Mouse (Mus musculus): Measurements from ENCODE around the gene Mrpl45.
"Not testable (repeated sequence)": the region's sequence is repeated elsewhere in the genome, so short reads cannot be mapped to it uniquely, and the experiment has no call there.

The Mrpl45 gene

GRCm38 (mm10) chr11:97299939-97300338 is 15.6 kb upstream of the Mrpl45 start:
- no peak for DNase-seq

DNA sequence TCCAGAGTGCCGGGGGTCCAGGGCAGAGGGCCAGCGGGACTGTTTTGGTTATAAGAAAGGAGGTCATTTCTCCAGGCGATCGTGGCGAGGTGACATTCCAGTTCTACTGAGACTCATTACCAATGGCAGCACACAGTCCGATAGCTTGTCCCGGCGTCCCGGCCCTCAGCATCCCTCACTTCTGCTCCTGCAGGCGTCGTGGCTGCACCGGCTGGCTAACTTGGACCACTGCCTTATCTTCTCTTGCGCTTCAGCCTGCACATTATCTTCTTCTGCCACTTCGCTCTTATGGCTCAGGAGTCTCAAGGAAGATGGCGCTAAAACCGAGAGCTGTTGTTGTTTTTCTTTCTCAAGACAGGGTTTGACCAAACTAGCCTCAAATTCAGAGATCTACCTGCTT is 14.1 kb upstream of the Mrpl45 start:
- DNase-seq: no peak

- peak; percentile 94 for DNase-seq
Measured at GRCm38 (mm10) chr11:97302231-97302781, 13.2 kb upstream of the Mrpl45 start.

- no peak for DNase-seq
Measured at GRCm38 (mm10) chr11:97304631-97305030, 10.9 kb upstream of the Mrpl45 start.

DNA sequence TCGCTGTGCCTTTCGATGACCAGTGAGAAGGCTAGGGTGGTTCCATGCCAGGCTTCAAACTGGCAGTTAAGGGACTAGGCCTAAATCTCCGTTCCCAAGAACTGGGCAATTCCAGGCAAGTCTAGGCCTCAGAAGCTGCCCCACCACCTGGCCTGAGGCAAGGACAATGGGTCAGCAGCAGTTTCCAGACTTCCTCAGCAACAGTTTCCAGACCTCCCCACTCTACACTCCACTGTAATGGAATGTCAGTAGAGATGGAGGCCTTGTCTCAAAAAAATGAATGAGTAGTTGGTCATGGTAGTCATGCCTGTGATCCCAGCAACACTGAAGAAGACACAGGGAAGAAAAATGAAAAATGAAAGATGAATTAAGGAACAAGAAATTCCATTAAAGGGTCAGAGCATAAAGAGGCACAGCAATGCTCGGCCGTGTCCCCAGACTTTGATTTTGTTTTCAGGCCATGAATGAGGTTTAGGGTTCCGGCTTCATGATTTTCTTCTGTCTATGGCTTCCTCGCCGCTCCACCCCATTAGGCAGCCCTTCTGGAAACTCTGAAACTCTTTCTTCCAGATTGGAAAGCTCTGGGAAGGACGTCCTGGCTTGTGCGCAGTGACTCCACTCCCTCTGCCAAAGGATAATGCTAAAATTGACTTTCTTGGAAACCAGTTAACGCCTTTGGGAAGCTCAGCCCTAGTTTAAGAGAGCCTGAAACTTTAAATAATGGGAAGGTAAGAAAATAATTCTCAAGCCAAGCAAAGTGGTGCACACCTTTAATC is 8.0 kb upstream of the Mrpl45 start:
- DNase-seq: peak; percentile 18

- no peak for DNase-seq
Measured at GRCm38 (mm10) chr11:97308806-97309450, 6.6 kb upstream of the Mrpl45 start.

DNA sequence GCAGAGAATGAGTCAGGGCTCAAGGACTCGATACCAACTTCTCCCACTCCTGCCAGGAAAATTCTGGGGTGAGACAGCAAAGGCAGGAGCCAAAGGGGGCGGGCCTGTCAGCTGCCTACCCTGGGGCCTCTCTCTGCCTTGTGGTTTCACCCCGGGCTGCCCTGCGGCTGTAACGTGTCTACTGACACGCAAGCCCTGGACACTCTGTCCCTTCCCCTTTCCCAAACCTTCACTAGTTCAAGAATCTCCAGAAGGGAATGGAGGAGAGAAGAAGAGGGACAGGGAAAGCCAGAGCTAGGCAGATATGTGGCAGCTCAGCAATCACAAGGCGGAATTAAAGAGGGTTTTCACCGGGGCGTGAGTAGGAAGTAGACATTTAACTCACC is 6.1 kb upstream of the Mrpl45 start:
- DNase-seq: peak; percentile 91

GRCm38 (mm10) chr11:97309911-97310571 is 5.5 kb upstream of the Mrpl45 start:
- peak; percentile 90 for DNase-seq

GRCm38 (mm10) chr11:97310895-97311631 is 4.5 kb upstream of the Mrpl45 start:
- DNase-seq: peak; percentile 37

GRCm38 (mm10) chr11:97312871-97313270 is 2.6 kb upstream of the Mrpl45 start:
- DNase-seq: not testable (repeated sequence)

- peak; percentile 35 for DNase-seq
Measured at GRCm38 (mm10) chr11:97314110-97314509, 1.4 kb upstream of the Mrpl45 start.

- no peak for DNase-seq
Measured at GRCm38 (mm10) chr11:97314751-97315503, 589 bp upstream of the Mrpl45 start.

DNA sequence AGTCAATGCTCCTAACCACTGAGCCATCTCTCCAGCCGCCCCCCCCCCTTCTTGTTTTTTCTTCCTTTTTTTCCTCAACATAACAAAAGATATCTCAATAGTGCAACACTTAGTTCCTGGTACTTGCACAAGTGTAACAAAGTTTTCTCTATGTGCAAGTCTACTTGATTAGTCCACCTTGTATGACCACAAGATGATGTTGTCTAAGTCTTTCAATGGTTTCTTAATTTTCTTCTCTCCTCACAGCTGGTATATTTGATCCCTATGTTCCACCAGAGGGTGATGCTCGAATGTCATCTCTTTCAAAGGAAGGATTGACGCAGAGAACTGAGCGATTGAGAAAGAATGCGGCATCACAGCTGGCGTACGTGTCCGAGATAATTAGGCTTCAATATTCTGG is 5.7 kb downstream of the Mrpl45 start:
- DNase-seq: no peak

DNA sequence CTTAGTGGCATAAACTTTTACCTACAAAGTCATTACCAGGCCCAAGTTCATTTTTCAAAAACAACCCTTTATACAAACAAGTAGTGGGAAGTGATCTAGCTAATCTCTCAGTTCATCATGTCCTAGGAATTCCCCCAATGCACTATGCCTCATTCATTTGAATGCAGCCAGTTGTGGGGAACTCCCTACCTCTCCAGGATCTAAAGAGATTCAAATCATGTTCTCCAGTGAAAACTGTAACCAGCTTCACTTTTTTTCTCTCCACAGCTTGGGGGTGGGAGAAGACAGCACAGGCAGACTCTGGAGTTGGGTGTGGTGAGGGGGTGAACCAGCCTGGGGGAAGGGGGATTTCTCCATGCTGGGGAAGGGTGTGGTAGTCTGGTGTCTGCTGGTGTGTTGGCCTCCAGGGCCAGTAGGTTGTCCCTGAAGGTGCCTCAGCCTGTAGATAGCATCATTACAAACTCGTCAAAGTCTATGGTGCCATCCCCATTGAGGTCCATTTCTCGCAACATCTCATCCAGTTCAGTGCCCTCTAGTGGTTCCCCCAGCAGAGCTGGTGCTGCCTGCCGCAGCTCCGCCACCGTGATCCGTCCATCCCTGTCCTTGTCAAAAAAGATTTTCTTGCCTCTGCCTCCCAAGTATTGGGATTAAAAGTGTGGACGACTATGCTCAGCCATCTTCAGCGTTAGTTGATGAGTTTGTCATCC is 6.5 kb downstream of the Mrpl45 start:
- DNase-seq: not testable (repeated sequence)

- no peak for DNase-seq
Measured at GRCm38 (mm10) chr11:97325224-97325623, 9.7 kb downstream of the Mrpl45 start.

DNA sequence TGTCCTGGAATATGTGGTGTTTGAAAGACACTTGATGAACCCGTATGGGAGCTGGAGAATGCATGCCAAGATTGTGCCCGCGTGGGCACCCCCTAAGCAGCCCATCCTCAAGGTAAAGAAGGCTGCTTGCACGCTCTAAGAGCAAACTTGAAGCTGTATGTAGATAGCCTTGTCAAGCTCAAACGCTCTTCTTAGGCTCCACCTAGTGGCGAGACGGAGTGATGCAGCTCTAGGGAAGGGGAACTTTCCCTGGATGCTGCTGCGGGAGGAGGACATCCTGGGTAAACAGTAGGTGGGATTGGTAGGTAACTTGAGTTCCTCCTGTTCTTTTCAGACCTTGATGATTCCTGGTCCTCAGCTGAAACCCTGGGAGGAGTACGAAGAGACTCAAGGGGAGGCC is 12.6 kb downstream of the Mrpl45 start:
- DNase-seq: peak; percentile 78

DNA sequence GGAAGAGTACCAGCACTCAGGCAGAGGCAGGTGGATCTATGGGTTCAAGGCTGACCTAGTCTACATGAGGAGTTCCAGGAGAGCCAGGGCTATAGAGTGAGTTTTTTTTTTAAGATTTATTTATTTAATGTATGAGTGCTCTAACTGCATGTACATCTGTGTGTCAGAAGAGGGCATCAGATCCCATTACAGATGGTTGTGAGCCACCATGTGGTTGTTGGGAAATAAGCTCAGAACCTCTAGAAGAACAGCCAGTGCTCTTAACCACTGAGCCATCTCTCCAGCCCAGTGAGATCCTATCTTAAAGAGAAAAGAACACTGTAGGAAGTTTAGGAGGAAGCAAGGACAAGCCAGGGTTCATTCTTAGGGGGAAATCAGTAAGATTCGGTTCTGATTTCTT is 14.8 kb downstream of the Mrpl45 start:
- DNase-seq: no peak

- DNase-seq: peak; percentile 38
Measured at GRCm38 (mm10) chr11:97331231-97332190, 16.0 kb downstream of the Mrpl45 start.

DNA sequence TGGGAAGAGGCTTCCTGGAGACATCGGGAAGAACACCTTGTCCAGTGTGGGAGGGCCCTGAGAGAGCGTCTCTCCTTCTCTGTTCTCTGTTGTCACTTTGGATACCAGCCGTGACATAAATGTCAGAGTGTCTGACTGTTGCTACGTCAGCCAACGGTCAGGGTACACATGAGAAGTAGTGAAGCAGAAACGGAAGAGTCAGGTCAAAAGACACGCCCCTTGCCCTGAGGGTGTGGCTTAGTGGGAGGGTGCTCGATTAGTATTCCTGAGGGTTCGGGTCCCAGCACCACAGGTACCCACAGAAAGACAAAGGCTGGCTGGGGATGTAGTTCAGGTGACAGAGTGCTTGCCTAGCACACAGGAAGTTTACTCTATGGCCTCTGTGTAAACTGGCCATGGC is 17.5 kb downstream of the Mrpl45 start:
- peak; percentile 33 for DNase-seq

- DNase-seq: peak; percentile 35
Measured at GRCm38 (mm10) chr11:97333896-97334295, 18.4 kb downstream of the Mrpl45 start.

All from lung, postnatal 36 days (tissue).